Mouse (Mus musculus) midbrain, embryonic 10.5 days (tissue): ENCODE measurements around the gene Wfdc18. TPM values are rescaled to one million over a fixed set of nuclear protein-coding genes. Genes with fewer than 3 reads are reported as not detected.

ENCODE experiments used
- DNase-seq: peaks from one replicate; pipeline ENCODE4 v3.0.0-alpha.2; 2017; ENCODE audit warnings: low spot score
- H3K27ac ChIP-seq: fragments of 300-500 bp; sonication (generic); replicated peaks from 2 replicates; pipeline ENCODE4 v1.5.1; 2016; ENCODE audit warnings: mild to moderate bottlenecking
- H3K27me3 ChIP-seq: fragments of 300-500 bp; sonication (generic); 2 replicates; pipeline ENCODE4 v1.6.1; 2016; ENCODE audit warnings: low read depth, mild to moderate bottlenecking; ENCODE audit not compliant: poor library complexity, severe bottlenecking
- H3K36me3 ChIP-seq: fragments of 300-500 bp; sonication (generic); 2 replicates; pipeline ENCODE4 v1.6.1; 2016; ENCODE audit warnings: mild to moderate bottlenecking, moderate library complexity
- H3K4me1 ChIP-seq: fragments of 300-500 bp; sonication (generic); 2 replicates; pipeline ENCODE4 v1.6.1; 2016
- H3K4me3 ChIP-seq: fragments of 300-500 bp; sonication (generic); 2 replicates; pipeline ENCODE4 v1.5.1; 2016; ENCODE audit warnings: mild to moderate bottlenecking, moderate library complexity
- H3K9me3 ChIP-seq: fragments of 300-500 bp; sonication (generic); replicated peaks from 2 replicates; pipeline ENCODE4 v1.6.1; 2016; ENCODE audit warnings: mild to moderate bottlenecking
- WGBS: fragments of 180-500 bp; shearing (Covaris S2); methylation state at CpG from one replicate; pipeline ENCODE4 v1.1.7; 2016; 5-methylcytosine and 5-hydroxymethylcytosine counted together
- polyA plus RNA-seq: library from polyadenylated mRNA; unstranded; fragments of >200 nt; fragmentation: Nextera tagmentation; extraction: Ambion mirVana; gene quantifications from 2 replicates; pipeline ENCODE4 v1.2.1, GENCODE M21; 2016

Wfdc18 gene
- polyA plus RNA-seq, 1 experiment from 2014 or later: not detected

DNA sequence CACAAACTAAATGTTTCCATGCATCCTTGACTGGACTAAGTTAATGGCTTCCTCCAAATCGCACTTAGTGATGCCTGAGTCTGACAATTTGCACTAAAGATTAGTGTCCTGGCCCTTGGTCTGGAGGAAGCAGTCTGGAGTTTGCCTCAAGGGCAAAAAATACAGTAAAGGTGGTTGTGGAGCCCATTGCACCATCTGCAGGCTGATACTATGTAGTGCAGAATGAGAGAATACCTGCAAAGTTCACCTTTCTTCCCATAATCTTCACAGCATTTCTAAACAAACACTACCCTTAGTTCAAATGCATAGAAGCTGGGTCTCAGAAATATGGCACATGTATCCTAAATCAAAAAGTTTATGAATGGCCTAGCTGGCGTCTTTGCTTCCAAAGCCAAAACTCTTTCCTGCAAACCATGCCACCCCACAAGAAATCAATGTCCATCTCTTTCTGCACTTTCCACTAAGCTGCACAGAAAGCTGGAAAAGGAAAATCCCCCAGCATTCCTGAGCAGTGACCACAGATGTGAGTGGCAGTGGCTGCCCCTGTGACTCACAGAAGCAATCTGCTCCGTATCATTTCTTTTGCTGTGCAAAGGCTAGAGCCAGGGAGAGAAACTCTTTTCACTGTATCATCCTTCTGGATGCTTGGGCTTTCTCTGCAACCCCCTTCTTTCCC lies 20.1 kb downstream of the Wfdc18 start:
- 74% methylated on average over 3 of the region's 3 CpGs for WGBS
- Histone ChIP-seq H3K27ac (no peak overlapping the region), H3K27me3 (no peaks in the 10 kb centered on the region), H3K9me3 (no peaks in the 10 kb centered on the region; the same call in 1 of the 2 replicates), H3K4me1 (no peaks in the 10 kb centered on the region), H3K36me3 (no peaks in the 10 kb centered on the region), H3K4me3 (no peak overlapping the region)
- no peak for DNase-seq

DNA sequence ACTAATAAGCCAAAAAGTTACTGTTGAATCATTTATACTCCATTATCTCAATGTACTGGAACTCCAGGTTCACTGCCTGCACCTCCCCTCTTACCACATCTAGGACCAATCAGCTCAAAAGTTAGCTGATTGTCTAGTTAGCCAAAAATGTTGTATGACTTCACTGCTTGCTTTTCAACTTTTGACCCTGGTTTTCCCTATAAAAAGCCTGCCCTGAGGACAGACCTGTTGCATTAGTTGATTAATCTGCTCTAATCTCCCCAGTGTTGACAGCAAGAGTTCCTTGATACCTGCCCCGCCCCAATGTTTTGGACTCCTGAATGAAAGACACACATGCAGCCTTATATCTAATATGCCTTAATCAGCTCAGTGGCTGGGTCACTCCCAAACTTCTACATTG lies 22.3 kb downstream of the Wfdc18 start:
- H3K36me3 ChIP-seq: no peaks in the 10 kb centered on the region
- no peaks in the 10 kb centered on the region for H3K27me3 ChIP-seq
- no peaks in the 10 kb centered on the region for H3K4me1 ChIP-seq
- no peak overlapping the region for H3K27ac ChIP-seq
- H3K9me3 ChIP-seq: no peaks in the 10 kb centered on the region; the same call in 1 of the 2 replicates
- no peak for DNase-seq
- no peak overlapping the region for H3K4me3 ChIP-seq
- 94% methylated on average over 1 of the region's 1 CpGs for WGBS

DNA sequence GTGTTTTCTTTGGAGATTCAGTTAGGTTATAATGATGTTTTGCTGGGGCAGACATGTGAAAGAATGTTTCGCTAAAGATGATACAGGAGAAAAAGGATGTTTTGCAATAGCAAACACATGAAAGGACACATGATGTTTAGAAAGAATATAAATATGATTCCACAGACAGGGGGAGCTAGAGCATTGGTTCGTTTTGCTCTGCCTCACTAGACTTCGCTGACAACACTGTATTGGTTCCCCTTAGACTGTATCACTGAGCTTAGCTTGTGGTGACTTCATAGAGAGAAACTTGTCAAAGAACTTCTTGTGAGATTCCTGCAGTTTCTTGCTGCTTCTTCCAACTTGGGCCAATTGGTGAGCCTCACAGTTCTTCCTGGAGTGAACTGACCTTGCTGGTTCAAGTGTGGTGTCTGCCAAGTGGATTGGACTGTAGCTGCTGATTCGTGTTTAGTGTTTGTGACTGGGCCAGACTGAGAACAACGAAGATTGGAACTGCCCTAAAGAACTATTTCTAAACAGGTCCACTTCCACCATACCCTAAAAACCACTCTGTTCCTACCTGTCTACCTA lies 24.3 kb downstream of the Wfdc18 start:
- H3K4me1 ChIP-seq: no peaks in the 10 kb centered on the region
- H3K9me3 ChIP-seq: no peaks in the 10 kb centered on the region; the same call in 1 of the 2 replicates
- DNase-seq: no peak
- no peaks in the 10 kb centered on the region for H3K36me3 ChIP-seq
- H3K4me3 ChIP-seq: no peak overlapping the region
- no peaks in the 10 kb centered on the region for H3K27me3 ChIP-seq
- H3K27ac ChIP-seq: no peak overlapping the region
- 84% methylated on average over 5 of the region's 5 CpGs for WGBS

DNA sequence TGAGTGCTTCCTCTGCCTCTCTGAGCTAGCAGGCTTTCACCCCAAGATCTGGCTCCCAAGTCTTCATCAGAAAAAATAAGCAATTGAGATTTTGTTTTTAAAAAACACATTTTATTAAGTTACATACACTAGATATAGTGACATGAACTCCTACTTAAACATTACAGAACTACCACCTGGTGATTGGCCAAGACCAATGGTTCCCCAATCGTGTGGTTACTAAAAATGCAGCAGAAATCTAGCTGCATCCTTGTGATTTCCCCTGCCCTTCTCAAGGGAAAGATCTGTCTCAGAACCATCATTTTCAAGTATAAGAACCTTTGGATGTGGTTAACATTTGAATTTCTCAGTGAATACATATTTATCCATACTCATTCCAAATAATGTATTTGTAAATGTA lies 25.4 kb downstream of the Wfdc18 start:
- H3K4me1 ChIP-seq: no peaks in the 10 kb centered on the region
- DNase-seq: no peak
- H3K36me3 ChIP-seq: no peaks in the 10 kb centered on the region
- H3K4me3 ChIP-seq: no peak overlapping the region
- no peak overlapping the region for H3K27ac ChIP-seq
- H3K27me3 ChIP-seq: no peaks in the 10 kb centered on the region
- WGBS: 84% methylated on average over 1 of the region's 1 CpGs
- no peaks in the 10 kb centered on the region; the same call in 1 of the 2 replicates for H3K9me3 ChIP-seq

DNA sequence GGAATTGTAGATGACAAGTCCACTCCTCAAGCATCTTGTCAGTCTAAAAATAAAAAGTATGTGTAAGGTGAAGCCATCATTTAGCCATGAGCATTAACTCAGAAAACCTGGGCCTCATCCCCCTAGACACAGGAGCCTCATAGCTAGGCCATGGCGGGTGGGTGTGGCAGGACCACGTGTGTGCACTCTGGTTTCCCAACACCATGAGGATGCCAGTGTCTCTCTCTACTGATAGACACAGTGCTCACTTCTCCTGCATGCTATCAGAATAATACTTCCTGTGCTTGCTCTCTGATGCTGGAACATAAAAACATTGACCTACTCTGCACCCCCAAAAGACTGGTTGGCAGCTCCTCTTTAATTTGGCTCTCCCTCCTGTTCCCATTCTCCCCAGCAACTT lies 27.1 kb downstream of the Wfdc18 start:
- Histone ChIP-seq H3K27me3 (0 out of 2 replicates have a peak, but pooled peaks cover 2% of the 10 kb centered on the region), H3K27ac (no peak overlapping the region), H3K36me3 (no peaks in the 10 kb centered on the region), H3K9me3 (no peaks in the 10 kb centered on the region; the same call in 1 of the 2 replicates), H3K4me3 (no peak overlapping the region), H3K4me1 (no peaks in the 10 kb centered on the region)
- 73% methylated on average over 2 of the region's 2 CpGs for whole genome bisulfite sequencing
- no peak for DNase-seq

DNA sequence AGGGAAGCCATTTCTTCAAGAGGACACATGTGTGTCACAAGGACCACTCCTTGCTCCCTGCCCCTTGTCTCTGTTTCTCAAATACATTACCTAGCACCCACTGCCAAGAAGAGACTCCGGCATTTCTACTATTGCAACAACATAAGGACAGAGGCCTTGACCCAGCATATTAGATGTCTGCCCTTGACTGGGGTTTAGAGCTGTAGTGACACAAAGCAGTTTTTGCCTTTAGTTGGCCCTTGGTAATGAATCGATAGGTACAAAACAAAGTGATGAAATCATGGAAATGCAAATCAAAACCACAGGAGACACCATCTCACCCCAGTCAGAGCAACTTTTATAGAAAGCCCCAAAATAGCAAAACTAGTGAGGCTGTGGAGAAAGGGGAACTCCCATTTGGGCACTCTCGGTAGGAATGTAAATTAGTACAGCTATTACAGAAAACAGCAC lies 28.3 kb downstream of the Wfdc18 start:
- 85% methylated on average over 3 of the region's 3 CpGs for WGBS
- Histone ChIP-seq H3K27ac (no peak overlapping the region), H3K36me3 (no peaks in the 10 kb centered on the region), H3K4me3 (no peak overlapping the region), H3K27me3 (0 out of 2 replicates have a peak, but pooled peaks cover 6% of the 10 kb centered on the region), H3K4me1 (no peaks in the 10 kb centered on the region), H3K9me3 (no peaks in the 10 kb centered on the region; the same call in 1 of the 2 replicates)
- no peak for DNase-seq

DNA sequence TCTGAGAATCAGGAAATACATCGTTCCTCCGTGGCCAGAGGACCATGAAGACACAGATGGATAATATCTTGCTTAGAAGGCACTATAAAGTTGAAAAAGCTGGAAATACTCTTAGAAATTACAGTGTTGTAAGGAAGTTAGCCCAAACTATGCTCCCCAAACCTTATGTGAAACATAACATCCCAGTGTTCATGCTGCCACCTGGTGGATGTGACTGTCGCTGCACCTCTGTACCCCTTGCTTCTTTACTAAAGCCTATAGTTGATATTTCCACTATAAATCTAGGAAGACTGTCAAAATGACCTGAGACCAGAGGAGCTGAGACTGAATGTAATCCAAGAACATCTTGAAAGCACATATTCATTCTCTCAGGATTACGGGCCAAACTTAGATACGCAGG lies 30.4 kb downstream of the Wfdc18 start:
- WGBS: 23% methylated on average over 5 of the region's 5 CpGs

DNA sequence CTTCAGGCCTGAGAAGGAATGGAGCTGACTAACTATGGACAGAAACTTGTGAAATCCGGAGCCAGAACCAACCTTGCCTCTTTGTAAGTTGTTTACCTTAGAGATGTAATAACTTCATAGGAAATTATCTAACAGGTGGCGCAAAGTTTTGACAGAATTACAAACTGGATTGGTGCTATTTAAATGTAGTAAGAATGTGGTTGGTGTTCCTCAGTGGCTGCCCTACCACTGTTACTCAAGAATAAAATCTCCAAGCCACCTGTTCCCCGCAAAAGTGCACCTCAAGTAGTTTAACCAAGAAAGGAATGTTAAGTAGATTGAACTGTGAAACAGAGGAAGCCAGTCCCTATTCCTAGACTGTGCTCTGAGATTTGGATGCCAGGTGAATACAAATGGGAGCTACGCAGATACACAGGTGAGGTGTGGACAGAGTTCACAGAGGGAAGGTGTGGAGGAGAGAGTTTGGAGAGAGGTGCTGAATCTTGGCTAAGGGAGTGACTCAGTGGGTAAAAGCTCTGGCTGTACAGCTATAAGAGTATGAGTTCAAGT lies 31.7 kb downstream of the Wfdc18 start:
- WGBS: 79% methylated on average over 4 of the region's 4 CpGs
- H3K4me1 ChIP-seq: no peaks in the 10 kb centered on the region

More for the DNA sequence above, 30.4 kb downstream of the Wfdc18 start:
- H3K27me3 ChIP-seq: 0 out of 2 replicates have a peak, but pooled peaks cover 6% of the 10 kb centered on the region
- H3K4me1 ChIP-seq: no peaks in the 10 kb centered on the region
- peak; percentile 52 for DNase-seq
- H3K4me3 ChIP-seq: no peak overlapping the region
- no peaks in the 10 kb centered on the region for H3K36me3 ChIP-seq
- H3K9me3 ChIP-seq: no peaks in the 10 kb centered on the region; the same call in 1 of the 2 replicates
- no peak overlapping the region for H3K27ac ChIP-seq

DNA sequence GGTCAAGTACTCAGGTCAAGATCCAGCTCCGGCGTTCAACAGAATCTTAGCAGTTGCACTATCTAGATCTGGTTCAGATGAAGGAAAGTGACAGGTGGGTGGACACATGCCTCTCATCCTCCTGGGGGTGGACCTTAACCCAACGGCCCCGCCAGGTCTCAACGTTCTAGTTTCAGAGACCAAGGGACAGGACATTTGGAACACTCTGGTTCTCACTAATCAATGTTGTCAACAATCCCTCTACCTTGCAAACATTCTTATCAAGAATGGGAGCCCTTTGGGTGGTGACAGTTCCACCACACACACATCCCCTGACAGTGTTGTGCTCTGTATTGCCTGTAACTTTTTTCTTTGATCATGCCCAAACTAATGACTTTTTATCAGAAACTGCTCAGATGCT lies 33.0 kb downstream of the Wfdc18 start:
- no peaks in the 10 kb centered on the region for H3K36me3 ChIP-seq

More for the DNA sequence above, 31.7 kb downstream of the Wfdc18 start:
- Histone ChIP-seq H3K4me3 (no peak overlapping the region), H3K36me3 (no peaks in the 10 kb centered on the region), H3K9me3 (no peaks in the 10 kb centered on the region), H3K27me3 (0 out of 2 replicates have a peak, but pooled peaks cover 6% of the 10 kb centered on the region), H3K27ac (no peak overlapping the region)
- DNase-seq: no peak

DNA sequence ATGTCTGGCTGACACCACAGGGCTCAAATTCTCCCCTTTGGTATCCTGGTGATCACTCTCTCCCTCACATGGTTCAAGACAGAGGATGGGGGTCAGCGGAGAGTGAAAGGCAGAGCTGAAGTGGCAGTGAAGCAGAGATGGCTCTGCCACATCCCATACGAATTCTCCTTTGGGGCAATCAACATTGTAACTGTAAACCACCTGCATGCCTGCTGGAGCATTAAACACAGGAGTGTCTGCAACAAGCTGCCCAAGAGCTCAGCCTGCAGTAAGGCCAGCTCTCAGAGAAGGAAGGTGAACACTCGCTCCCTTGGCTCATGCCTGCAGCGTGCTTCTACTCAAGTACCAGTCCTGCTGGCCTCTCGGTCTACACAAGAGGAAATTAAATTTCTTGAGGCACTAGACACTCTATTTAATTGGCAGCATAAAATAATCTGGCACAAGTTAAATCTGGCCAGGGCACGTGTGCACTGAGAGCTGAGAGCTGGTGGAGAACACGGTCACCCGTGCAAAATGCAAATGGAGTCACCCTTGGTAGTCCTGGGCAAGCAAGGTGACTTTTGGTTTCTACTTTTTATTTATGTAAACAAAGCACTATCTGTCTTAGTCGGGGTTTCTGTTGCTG lies 34.0 kb downstream of the Wfdc18 start:
- Histone ChIP-seq H3K27me3 (peaks cover 14% of the 10 kb centered on the region), H3K36me3 (no peaks in the 10 kb centered on the region), H3K4me1 (no peaks in the 10 kb centered on the region), H3K27ac (no peak overlapping the region), H3K9me3 (no peaks in the 10 kb centered on the region), H3K4me3 (no peak overlapping the region)
- WGBS: 83% methylated on average over 9 of the region's 9 CpGs
- no peak for DNase-seq

More for the DNA sequence above, 33.0 kb downstream of the Wfdc18 start:
- WGBS: 81% methylated on average over 5 of the region's 5 CpGs
- Histone ChIP-seq H3K4me3 (no peak overlapping the region), H3K9me3 (no peaks in the 10 kb centered on the region), H3K27me3 (0 out of 2 replicates have a peak, but pooled peaks cover 6% of the 10 kb centered on the region), H3K27ac (no peak overlapping the region), H3K4me1 (no peaks in the 10 kb centered on the region)
- DNase-seq: no peak

DNA sequence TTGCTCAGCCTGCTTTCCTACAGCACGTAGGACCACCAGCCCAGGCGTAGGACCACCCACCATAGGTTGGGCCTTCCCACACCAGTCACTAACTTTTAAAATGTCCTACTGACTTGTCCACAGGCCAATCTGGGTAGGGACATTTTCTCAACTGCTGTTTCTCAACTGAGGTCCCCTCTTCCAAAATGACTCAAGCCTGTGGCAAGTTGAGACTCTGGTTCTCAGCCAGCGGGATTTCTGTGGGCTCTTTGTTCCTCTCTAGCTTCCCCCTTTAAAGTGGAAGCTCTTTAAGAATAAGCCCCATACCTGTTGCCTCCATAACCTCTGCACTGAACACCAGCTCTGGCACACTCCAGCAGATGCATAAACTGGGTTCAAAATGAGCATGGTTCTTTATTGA lies 34.7 kb downstream of the Wfdc18 start:
- H3K9me3 ChIP-seq: no peaks in the 10 kb centered on the region
- WGBS: 89% methylated on average over 3 of the region's 3 CpGs
- no peak for DNase-seq
- H3K4me3 ChIP-seq: no peak overlapping the region
- no peak overlapping the region for H3K27ac ChIP-seq
- H3K4me1 ChIP-seq: no peaks in the 10 kb centered on the region
- peaks cover 21% of the 10 kb centered on the region for H3K27me3 ChIP-seq
- H3K36me3 ChIP-seq: no peaks in the 10 kb centered on the region

DNA sequence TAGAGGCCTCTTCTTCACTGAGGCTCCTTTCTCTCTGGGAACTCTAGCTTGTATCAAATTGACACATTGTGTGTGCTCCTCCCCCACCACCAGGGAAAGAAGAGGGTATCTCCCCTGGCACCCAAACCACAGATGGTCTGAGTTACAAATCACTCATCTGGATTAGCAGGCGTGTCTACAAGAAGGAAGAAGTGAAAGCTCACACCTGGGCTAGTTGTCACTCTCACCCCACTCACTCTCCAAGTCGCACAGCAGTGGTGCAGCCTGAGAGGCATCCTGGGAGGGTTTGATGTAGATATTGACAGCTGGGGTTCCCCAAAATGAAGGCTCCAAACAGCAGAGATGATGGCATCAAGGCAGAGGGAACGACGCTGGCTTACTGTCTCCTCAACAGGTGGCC lies 37.3 kb downstream of the Wfdc18 start:
- Histone ChIP-seq H3K27me3 (peaks cover 25% of the 10 kb centered on the region), H3K36me3 (no peaks in the 10 kb centered on the region), H3K4me1 (no peaks in the 10 kb centered on the region), H3K4me3 (no peak overlapping the region), H3K9me3 (no peaks in the 10 kb centered on the region), H3K27ac (no peak overlapping the region)
- 72% methylated on average over 4 of the region's 4 CpGs for WGBS
- DNase-seq: no peak
